Mouse (Mus musculus): Measurements from ENCODE around the gene Tmx1. TPM values are rescaled to one million over a fixed set of nuclear protein-coding genes. Genes with fewer than 3 reads are reported as not detected.

Gene Tmx1
- polyA plus RNA-seq, 1 experiment from 2014 or later, result 151 TPM

GRCm38 (mm10) chr12:70495282-70495922, 42.5 kb downstream of the Tmx1 start:
- no peak overlapping the region for H3K4me2 ChIP-seq
- WGBS, result 56% methylated on average over 4 of the region's 4 CpGs
- H3K9ac ChIP-seq, result no peak overlapping the region
- H3K4me3 ChIP-seq, result no peak overlapping the region
- no peak overlapping the region for H3K27ac ChIP-seq
- H3K36me3 ChIP-seq, result no peaks in the 10 kb centered on the region
- peak; percentile 50; the same call in 1 of the 2 replicates for ATAC-seq (ENCODE audit: low FRiP score)
- H3K9me3 ChIP-seq, result no peaks in the 10 kb centered on the region; the same call in 1 of the 2 replicates
- no peaks in the 10 kb centered on the region for H3K27me3 ChIP-seq
- peaks cover 7% of the 10 kb centered on the region for H3K4me1 ChIP-seq (replicated peaks)

GRCm38 (mm10) chr12:70498091-70498490, 45.2 kb downstream of the Tmx1 start:
- no peak for ATAC-seq (ENCODE audit: low FRiP score)
- Histone ChIP-seq H3K27me3 (no peaks in the 10 kb centered on the region), H3K4me1 (replicated peaks) (peaks cover 7% of the 10 kb centered on the region), H3K9ac (no peak overlapping the region), H3K4me2 (no peak overlapping the region), H3K4me3 (no peak overlapping the region), H3K9me3 (no peaks in the 10 kb centered on the region; the same call in 1 of the 2 replicates), H3K27ac (peak overlapping the region; percentile 20; the same call in 1 of the 2 replicates), H3K36me3 (no peaks in the 10 kb centered on the region)
- 69% methylated on average over 3 of the region's 3 CpGs for WGBS

DNA sequence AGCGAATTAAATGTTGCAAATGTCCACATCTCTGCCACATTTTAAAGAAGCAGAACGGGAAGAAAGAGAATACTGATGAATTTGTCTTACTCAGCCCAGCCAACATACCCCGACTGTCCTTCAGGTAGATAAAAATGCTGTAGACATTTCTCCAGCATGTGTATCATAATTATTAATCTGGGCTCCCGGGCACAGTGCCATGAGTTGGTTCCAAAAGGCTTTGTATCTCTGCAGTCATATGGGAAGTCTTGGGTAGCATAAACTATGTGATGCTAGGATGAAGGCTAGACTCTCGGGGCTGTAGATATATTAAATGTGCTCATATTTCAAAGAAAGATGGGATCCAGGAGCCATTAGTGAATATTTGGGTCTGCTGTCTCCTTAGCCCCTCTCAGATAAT, 53.1 kb downstream of the Tmx1 start:
- H3K4me2 ChIP-seq, result no peak overlapping the region
- no peak overlapping the region for H3K4me3 ChIP-seq
- H3K4me1 ChIP-seq (replicated peaks), result no peaks in the 10 kb centered on the region
- H3K27me3 ChIP-seq, result no peaks in the 10 kb centered on the region
- H3K36me3 ChIP-seq, result no peaks in the 10 kb centered on the region
- H3K9ac ChIP-seq, result no peak overlapping the region
- no peak for ATAC-seq (ENCODE audit: low FRiP score)
- H3K9me3 ChIP-seq, result no peaks in the 10 kb centered on the region
- H3K27ac ChIP-seq, result no peak overlapping the region
- 84% methylated on average over 5 of the region's 5 CpGs for WGBS

GRCm38 (mm10) chr12:70512023-70512422, 59.1 kb downstream of the Tmx1 start:
- 93% methylated on average over 5 of the region's 5 CpGs for WGBS
- no peaks in the 10 kb centered on the region for H3K9me3 ChIP-seq
- H3K36me3 ChIP-seq, result no peaks in the 10 kb centered on the region
- ATAC-seq (ENCODE audit: low FRiP score), result no peak
- no peaks in the 10 kb centered on the region for H3K27me3 ChIP-seq
- H3K4me2 ChIP-seq, result no peak overlapping the region
- H3K4me3 ChIP-seq, result no peak overlapping the region
- H3K9ac ChIP-seq, result no peak overlapping the region
- H3K4me1 ChIP-seq (replicated peaks), result no peaks in the 10 kb centered on the region
- no peak overlapping the region for H3K27ac ChIP-seq

DNA sequence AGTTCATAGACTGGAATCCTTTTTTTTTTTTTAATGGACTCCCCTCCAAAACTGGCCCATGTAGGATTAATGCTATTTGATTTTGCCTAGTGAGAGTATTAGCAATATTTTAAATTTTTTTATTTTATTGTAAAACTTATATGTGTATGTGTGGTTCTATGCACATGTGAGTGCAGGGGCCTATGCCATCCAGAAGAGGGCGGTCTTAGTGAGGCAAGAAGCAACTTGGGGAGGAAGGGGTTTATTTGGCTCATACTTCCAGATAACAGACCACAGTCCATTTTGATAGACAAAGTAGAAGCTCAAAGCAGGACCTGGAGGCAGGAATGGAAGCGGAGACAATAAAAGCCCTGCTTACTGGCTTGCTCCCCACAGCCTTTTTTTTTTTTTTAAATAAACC, 59.5 kb downstream of the Tmx1 start:
- ATAC-seq (ENCODE audit: low FRiP score), result no peak
- WGBS, result 93% methylated on average over 2 of the region's 2 CpGs
- no peaks in the 10 kb centered on the region for H3K4me1 ChIP-seq (replicated peaks)
- no peak overlapping the region for H3K9ac ChIP-seq
- no peaks in the 10 kb centered on the region for H3K27me3 ChIP-seq
- no peaks in the 10 kb centered on the region for H3K36me3 ChIP-seq
- no peak overlapping the region for H3K4me2 ChIP-seq
- no peak overlapping the region for H3K27ac ChIP-seq
- H3K4me3 ChIP-seq, result no peak overlapping the region
- H3K9me3 ChIP-seq, result no peaks in the 10 kb centered on the region

Other genes starting within 250 kb of the Tmx1 start
- 6.6 and 8.6 TPM in 2 replicates for gene Pygl, start 221.6 kb upstream of the Tmx1 start, polyA plus RNA-seq (2015; fragmentation: Nextera tagmentation; extraction: Ambion mirVana)
- gene Trim9, start 105.5 kb upstream of the Tmx1 start, polyA plus RNA-seq (2015; fragmentation: Nextera tagmentation; extraction: Ambion mirVana), result 57.4 and 57.7 TPM in 2 replicates